Mouse (Mus musculus): ENCODE results near the gene Vps52.
A peak's percentile ranks its signal among the peaks of the same experiment; 100 is the strongest.

DNA sequence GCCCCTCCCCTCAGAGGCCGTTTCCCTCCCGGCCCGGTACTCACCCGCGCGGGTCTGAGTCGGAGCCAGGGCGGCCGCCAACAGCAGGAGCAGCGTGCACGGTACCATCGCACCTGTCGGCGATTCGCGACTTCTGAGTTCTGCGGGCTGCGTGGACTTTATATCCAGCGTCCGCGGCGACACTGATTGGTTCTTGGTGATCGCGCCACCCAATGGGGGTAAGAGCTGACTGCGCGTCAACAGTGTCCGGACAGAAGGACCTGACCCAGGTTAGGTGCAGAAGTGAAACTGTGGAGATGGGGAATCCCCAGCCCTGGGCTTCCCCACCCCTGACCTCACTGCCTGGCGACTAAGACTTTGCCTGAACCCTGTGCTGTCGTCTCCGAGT, 44.5 kb downstream of the Vps52 start, which contains the start of gene H2-K1:
- TF ChIP-seq CTCF (conservative IDR thresholded peaks at IDR 0.05 in 1 of 2, IDR thresholded peaks at IDR 0.05 in 1 of 2; ENCODE audit: low read depth in 2 of 2, low read length in 2 of 2): no peak
- TF ChIP-seq ETS1 (conservative IDR thresholded peaks at IDR 0.05; ENCODE audit: low read depth, low read length): peak; percentile 65
- TF ChIP-seq HCFC1 (IDR thresholded peaks at IDR 0.05; ENCODE audit: low read depth, low read length): no peak
- peak; percentile 92 for TF ChIP-seq POLR2A (IDR thresholded peaks at IDR 0.05; ENCODE audit: low read depth, low read length)
- TF ChIP-seq NELFE (IDR thresholded peaks at IDR 0.05; ENCODE audit: low read depth, low read length): peak; percentile 93
- no peak for TF ChIP-seq SMC3 (IDR thresholded peaks at IDR 0.05; ENCODE audit: low read depth, low read length)
- no peak for TF ChIP-seq MAX (IDR thresholded peaks at IDR 0.05; ENCODE audit: low read length)

Measured in CH12.LX (cell line).